Mouse (Mus musculus): ENCODE results near the gene Lrrc73. TPM values are rescaled to one million over a fixed set of nuclear protein-coding genes. Genes with fewer than 3 reads are reported as not detected.

Gene Lrrc73
- polyA plus RNA-seq, 1 experiment from 2014 or later: 0.73 TPM

DNA sequence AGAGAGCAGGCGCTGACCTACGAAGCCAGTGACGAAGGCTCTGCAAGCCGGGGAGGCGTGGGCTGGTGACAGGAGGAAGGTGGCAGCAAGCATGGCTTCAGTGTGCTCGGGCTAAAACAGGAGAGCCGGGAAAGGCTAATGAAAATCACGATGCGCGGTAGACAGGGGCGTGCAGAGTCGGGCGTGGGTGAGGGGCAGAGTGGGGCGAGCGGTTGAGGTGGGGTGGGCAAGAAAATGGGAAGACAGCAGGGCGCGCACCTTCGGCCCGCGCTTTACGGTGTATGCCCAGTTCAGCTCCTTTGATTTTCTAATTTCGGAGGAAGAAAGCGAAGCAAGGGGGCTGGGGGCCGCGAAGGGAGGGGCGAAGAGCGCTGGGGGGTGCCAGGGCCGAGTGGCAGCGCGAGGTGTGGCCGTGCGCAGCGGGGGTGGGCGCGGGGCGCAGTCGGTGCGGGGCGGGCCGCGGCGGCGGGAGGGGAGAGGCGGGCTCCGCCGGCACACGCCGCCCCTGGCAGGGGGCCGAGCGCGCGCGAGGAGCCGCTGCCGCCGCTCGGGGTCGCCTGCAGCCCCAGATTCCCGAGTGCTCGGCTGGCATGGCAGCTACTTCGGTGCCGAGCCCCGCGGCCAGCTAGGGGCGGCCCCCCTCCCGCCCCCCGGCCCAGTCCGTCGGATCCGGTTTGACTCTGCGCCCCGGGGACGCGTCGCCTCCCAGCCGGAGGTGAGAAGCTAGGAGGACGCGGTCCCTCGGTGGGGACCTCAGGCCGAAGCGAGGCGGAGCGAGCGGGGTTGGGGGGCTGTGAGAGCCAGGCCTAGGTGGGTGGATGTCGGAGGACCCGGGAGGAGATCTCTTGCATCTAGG is 44.3 kb downstream of the Lrrc73 start, which contains the start of gene Dlk2:
Dlk2 (plus strand) TSS at position 58 of the 856 bp plus-strand sequence.
- TF ChIP-seq CTCF (IDR thresholded peaks at IDR 0.05; ENCODE audit: low read depth) (no peak), EP300 (optimal IDR thresholded peaks at IDR 0.05) (no peak)
- Histone ChIP-seq H3K36me3 (ENCODE audit: control insufficient read depth, insufficient read depth, low read length) (no peaks in the 10 kb centered on the region), H3K4me2 (replicated peaks; ENCODE audit: low read depth) (peak within 1 kb of the TSS; percentile 99), H3K4me1 (replicated peaks; ENCODE audit: control insufficient read depth, insufficient read depth) (no peaks in the 10 kb centered on the region), H3K9me3 (ENCODE audit: control insufficient read depth, low read length) (no peaks in the 10 kb centered on the region), H3K27ac (replicated peaks) (0 out of 2 replicates have a peak within 1 kb of the TSS, but pooled peaks have one; percentile 13), H3K9ac (ENCODE audit: low read length) (peak within 1 kb of the TSS; percentile 58), H3K4me3 (ENCODE audit: low read depth, low read length) (peak within 1 kb of the TSS; percentile 58), H3K27me3 (ENCODE audit: control insufficient read depth, insufficient read depth, low read length) (peaks cover 2% of the 10 kb centered on the region; the same call in 1 of the 2 replicates)
- DNase-seq (ENCODE audit: low spot score) (peak; percentile 33), ATAC-seq (ENCODE audit: low FRiP score, low TSS enrichment) (peak; percentile 12; the same call in 1 of the 2 replicates)
- under 1% methylated on average over 50 of the region's 86 CpGs for WGBS

DNA sequence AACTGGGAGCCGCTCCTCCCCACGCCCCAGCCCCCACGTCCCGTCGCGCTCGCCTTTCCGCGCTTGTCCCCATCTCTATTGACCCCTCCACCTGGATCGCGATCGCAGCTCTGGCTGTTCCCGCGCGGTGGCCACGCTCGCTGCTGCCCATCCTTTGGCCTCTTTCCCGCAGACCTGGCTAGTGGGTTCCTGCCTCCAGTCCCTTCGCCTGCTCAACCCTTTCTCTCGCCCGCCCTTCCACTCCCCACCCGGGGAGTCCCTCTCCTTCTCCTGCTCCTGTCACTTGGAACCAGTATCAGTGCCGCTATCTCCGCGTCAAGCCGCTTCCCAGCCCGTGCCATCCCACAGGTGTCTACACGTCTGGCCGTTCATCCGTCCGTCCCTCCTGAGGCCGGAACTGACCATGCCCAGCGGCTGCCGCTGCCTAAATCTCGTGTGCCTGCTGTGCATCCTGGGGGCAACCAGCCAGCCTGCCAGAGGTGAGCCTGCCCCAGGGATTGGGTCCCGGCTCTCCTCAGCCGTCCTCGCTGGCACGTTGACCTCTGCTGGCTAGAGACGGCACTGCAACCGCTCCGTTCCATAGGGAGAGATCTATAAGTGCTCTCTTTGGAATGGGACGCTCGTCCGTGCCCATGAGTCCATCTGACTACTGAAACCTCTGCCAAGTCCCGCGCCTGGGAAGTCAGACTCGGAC is 45.0 kb downstream of the Lrrc73 start:
- Histone ChIP-seq H3K9ac (ENCODE audit: low read length) (peak overlapping the region; percentile 58), H3K36me3 (ENCODE audit: control insufficient read depth, insufficient read depth, low read length) (no peaks in the 10 kb centered on the region), H3K4me3 (ENCODE audit: low read depth, low read length) (peak overlapping the region; percentile 58), H3K9me3 (ENCODE audit: control insufficient read depth, low read length) (no peaks in the 10 kb centered on the region), H3K4me2 (replicated peaks; ENCODE audit: low read depth) (peak overlapping the region; percentile 99), H3K27ac (replicated peaks) (no peak overlapping the region), H3K4me1 (replicated peaks; ENCODE audit: control insufficient read depth, insufficient read depth) (no peaks in the 10 kb centered on the region), H3K27me3 (ENCODE audit: control insufficient read depth, insufficient read depth, low read length) (peaks cover 2% of the 10 kb centered on the region; the same call in 1 of the 2 replicates)
- TF ChIP-seq CTCF (IDR thresholded peaks at IDR 0.05; ENCODE audit: low read depth) (peak; percentile 96), EP300 (optimal IDR thresholded peaks at IDR 0.05) (no peak)
- peak; percentile 87 for DNase-seq (ENCODE audit: low spot score)
- under 1% methylated on average over 41 of the region's 48 CpGs for WGBS
- peak; percentile 74 for ATAC-seq (ENCODE audit: low FRiP score, low TSS enrichment)

DNA sequence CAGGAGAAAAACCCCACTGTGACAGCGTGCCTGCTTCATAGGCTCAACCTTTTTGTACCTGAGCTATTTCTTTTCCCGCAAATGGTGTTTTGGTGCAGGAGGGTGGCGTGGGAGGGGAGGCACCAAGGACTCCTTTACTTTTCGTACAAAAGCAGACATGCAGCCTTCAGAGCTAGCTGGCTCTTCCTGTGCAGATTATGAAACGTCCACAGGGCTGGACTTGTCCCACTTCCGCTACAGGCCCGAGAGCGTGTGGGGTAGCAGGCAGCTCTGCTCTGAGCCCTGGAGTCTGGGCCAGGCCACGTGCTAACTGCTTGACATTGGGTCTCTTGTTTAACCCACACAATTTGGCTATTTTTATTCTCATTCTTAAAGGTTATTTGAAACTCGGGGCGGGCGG is 48.6 kb downstream of the Lrrc73 start:
- no peak overlapping the region for H3K9ac ChIP-seq (ENCODE audit: low read length)
- no peaks in the 10 kb centered on the region for H3K9me3 ChIP-seq (ENCODE audit: control insufficient read depth, low read length)
- H3K4me1 ChIP-seq (replicated peaks; ENCODE audit: control insufficient read depth, insufficient read depth): no peaks in the 10 kb centered on the region
- TF ChIP-seq EP300 (optimal IDR thresholded peaks at IDR 0.05): no peak
- no peak for TF ChIP-seq CTCF (IDR thresholded peaks at IDR 0.05; ENCODE audit: low read depth)
- WGBS: 65% methylated on average over 12 of the region's 12 CpGs
- no peak overlapping the region for H3K27ac ChIP-seq (replicated peaks)
- H3K4me3 ChIP-seq (ENCODE audit: low read depth, low read length): no peak overlapping the region
- no peak overlapping the region for H3K4me2 ChIP-seq (replicated peaks; ENCODE audit: low read depth)
- H3K36me3 ChIP-seq (ENCODE audit: control insufficient read depth, insufficient read depth, low read length): no peaks in the 10 kb centered on the region
- H3K27me3 ChIP-seq (ENCODE audit: control insufficient read depth, insufficient read depth, low read length): no peaks in the 10 kb centered on the region
- ATAC-seq (ENCODE audit: low FRiP score, low TSS enrichment): no peak
- no peak for DNase-seq (ENCODE audit: low spot score)

DNA sequence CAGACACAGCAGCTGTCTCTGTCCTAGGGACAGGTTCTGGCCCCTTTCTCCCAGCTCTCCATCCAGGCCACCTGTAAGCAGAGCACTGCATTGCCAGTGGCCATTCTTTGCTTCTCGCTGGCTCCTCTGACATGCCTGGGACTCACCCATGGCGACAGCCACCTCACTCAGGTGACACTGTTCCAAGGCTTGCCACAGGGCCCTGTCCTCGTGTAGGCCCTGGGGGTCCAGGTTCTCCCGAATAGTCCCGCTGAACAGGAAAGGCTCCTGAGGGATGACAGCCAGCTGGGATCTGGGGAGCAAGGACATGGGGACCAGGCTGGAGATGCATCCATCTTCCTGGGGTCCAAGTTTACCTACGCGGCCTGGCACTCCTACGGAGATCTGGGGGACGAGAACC is 50.9 kb downstream of the Lrrc73 start:
- no peaks in the 10 kb centered on the region for H3K27me3 ChIP-seq (ENCODE audit: control insufficient read depth, insufficient read depth, low read length)
- no peaks in the 10 kb centered on the region for H3K9me3 ChIP-seq (ENCODE audit: control insufficient read depth, low read length)
- DNase-seq (ENCODE audit: low spot score) (peak; percentile 12), ATAC-seq (ENCODE audit: low FRiP score, low TSS enrichment) (no peak)
- H3K36me3 ChIP-seq (ENCODE audit: control insufficient read depth, insufficient read depth, low read length): no peaks in the 10 kb centered on the region
- H3K4me2 ChIP-seq (replicated peaks; ENCODE audit: low read depth): no peak overlapping the region
- no peak overlapping the region for H3K27ac ChIP-seq (replicated peaks)
- H3K9ac ChIP-seq (ENCODE audit: low read length): no peak overlapping the region
- no peak for TF ChIP-seq CTCF (IDR thresholded peaks at IDR 0.05; ENCODE audit: low read depth)
- TF ChIP-seq EP300 (optimal IDR thresholded peaks at IDR 0.05): no peak
- no peaks in the 10 kb centered on the region for H3K4me1 ChIP-seq (replicated peaks; ENCODE audit: control insufficient read depth, insufficient read depth)
- H3K4me3 ChIP-seq (ENCODE audit: low read depth, low read length): no peak overlapping the region
- WGBS: 89% methylated on average over 9 of the region's 9 CpGs

MicroRNA genes within 50 kb of the gene (microRNA counts, 519-probe panel; counts per million panel counts)
- microRNA mmu-miR-693-3p (not detected), microRNA mmu-miR-693-5p (not detected)

Small RNAs within 50 kb of the gene (microRNA-seq; reads per million reads assigned to microRNA genes)
- not detected for gene Mir693

Other genes starting within 250 kb of the Lrrc73 start
- 2.4 and 3.1 TPM in 2 replicates for gene Vegfa, start 221.2 kb upstream of the Lrrc73 start, polyA plus RNA-seq (2015; fragmentation: Nextera tagmentation; extraction: Ambion mirVana)
- gene Mrps18a, start 142.5 kb upstream of the Lrrc73 start, polyA plus RNA-seq (2015; fragmentation: Nextera tagmentation; extraction: Ambion mirVana): 94.9 and 99.0 TPM in 2 replicates
- 13.1 and 13.6 TPM in 2 replicates for gene Rsph9, start 109.3 kb upstream of the Lrrc73 start, polyA plus RNA-seq (2015; fragmentation: Nextera tagmentation; extraction: Ambion mirVana)
- 35.5 and 35.8 TPM in 2 replicates for gene Mad2l1bp, start 100.0 kb upstream of the Lrrc73 start, polyA plus RNA-seq (2015; fragmentation: Nextera tagmentation; extraction: Ambion mirVana)
- 21.2 and 21.6 TPM in 2 replicates for gene Gtpbp2, start 92.5 kb upstream of the Lrrc73 start, polyA plus RNA-seq (2015; fragmentation: Nextera tagmentation; extraction: Ambion mirVana)
- gene Polh, start 50.9 kb upstream of the Lrrc73 start, polyA plus RNA-seq (2015; fragmentation: Nextera tagmentation; extraction: Ambion mirVana): 7.5 and 8.0 TPM in 2 replicates
- gene Xpo5, start 50.7 kb upstream of the Lrrc73 start, polyA plus RNA-seq (2015; fragmentation: Nextera tagmentation; extraction: Ambion mirVana): 11.5 and 12.2 TPM in 2 replicates
- gene Polr1c, start 5.5 kb upstream of the Lrrc73 start, polyA plus RNA-seq (2015; fragmentation: Nextera tagmentation; extraction: Ambion mirVana): 47.7 and 48.0 TPM in 2 replicates
- 119 and 125 TPM in 2 replicates for gene Yipf3, start 5.5 kb upstream of the Lrrc73 start, polyA plus RNA-seq (2015; fragmentation: Nextera tagmentation; extraction: Ambion mirVana)
- 13.5 and 17.7 TPM in 2 replicates for gene Tjap1, start 29.5 kb downstream of the Lrrc73 start, polyA plus RNA-seq (2015; fragmentation: Nextera tagmentation; extraction: Ambion mirVana)
- gene Dlk2, start 43.9 kb downstream of the Lrrc73 start, polyA plus RNA-seq (2015; fragmentation: Nextera tagmentation; extraction: Ambion mirVana): 8.9 and 10.8 TPM in 2 replicates
- 3.5 and 4.3 TPM in 2 replicates for gene Abcc10, start 74.8 kb downstream of the Lrrc73 start, polyA plus RNA-seq (2015; fragmentation: Nextera tagmentation; extraction: Ambion mirVana)
- 2.9 and 3.5 TPM in 2 replicates for gene Zfp318, start 130.2 kb downstream of the Lrrc73 start, polyA plus RNA-seq (2015; fragmentation: Nextera tagmentation; extraction: Ambion mirVana)
- gene Crip3, start 175.4 kb downstream of the Lrrc73 start, polyA plus RNA-seq (2015; fragmentation: Nextera tagmentation; extraction: Ambion mirVana): 0.23 and 0.24 TPM in 2 replicates
- not detected in 2 replicates for gene Slc22a7, start 184.9 kb downstream of the Lrrc73 start, polyA plus RNA-seq (2015; fragmentation: Nextera tagmentation; extraction: Ambion mirVana)
- gene Ttbk1, start 234.1 kb downstream of the Lrrc73 start, polyA plus RNA-seq (2015; fragmentation: Nextera tagmentation; extraction: Ambion mirVana): 0.13 and 0.15 TPM in 2 replicates
- 23.8 and 24.7 TPM in 2 replicates for gene Dnph1, start 243.2 kb downstream of the Lrrc73 start, polyA plus RNA-seq (2015; fragmentation: Nextera tagmentation; extraction: Ambion mirVana)